Mouse (Mus musculus) retina, postnatal 1 day (tissue): ENCODE measurements around the gene Clrn1.
A peak's percentile ranks its signal among the peaks of the same experiment; 100 is the strongest.

Experiments used
- DNase-seq: peaks from one replicate; pipeline ENCODE4 v3.0.0-alpha.2; 2012

Gene Clrn1

DNA sequence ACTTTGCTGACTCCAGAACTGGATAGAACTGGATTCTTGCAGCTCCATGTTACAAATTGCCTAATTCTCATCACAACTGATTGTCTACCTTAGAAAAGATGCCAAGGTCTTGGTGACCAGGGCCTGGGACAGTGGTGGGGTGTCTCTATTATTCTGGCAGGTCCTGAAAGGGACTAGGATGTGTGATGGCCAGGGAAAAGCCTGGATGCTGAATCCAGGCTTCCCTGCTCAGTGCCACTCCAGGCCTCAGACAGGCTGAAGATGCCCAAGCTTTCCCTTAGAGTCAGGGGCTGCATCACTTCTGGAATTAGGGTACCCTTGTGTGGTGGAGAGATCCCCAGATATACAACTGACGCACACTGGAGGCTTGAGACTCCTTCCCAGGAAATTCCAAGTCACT lies 55.2 kb downstream of the Clrn1 start:
- DNase-seq = no peak

- DNase-seq = no peak
Measured at GRCm38 (mm10) chr3:58828366-58829153, 56.6 kb downstream of the Clrn1 start.

- peak; percentile 53 for DNase-seq
Measured at GRCm38 (mm10) chr3:58826266-58826665, 58.9 kb downstream of the Clrn1 start.

DNA sequence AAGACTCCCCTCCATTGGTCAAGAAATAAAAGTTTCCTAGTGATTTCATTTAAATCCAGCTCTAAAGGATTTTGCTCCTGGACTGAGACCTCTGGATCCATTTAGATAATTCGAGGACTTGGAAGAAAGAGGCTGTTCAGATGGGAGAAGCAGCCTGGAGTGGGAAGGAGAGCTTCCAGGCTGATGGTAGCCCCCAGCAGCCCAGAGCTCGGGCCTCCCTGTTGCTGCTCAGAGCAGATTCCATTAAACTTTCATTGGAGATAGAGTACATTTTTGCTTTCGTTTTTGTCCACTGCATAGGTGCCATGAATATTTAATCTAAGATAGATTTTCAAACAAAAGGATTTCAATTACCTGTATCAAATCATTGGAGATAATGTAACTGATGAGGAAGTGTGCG lies 62.9 kb downstream of the Clrn1 start, which contains the start of gene Mindy4b-ps:
Gene Mindy4b-ps (minus strand): TSS at position 101 of the 400 bp plus-strand sequence.
- no peak for DNase-seq

DNA sequence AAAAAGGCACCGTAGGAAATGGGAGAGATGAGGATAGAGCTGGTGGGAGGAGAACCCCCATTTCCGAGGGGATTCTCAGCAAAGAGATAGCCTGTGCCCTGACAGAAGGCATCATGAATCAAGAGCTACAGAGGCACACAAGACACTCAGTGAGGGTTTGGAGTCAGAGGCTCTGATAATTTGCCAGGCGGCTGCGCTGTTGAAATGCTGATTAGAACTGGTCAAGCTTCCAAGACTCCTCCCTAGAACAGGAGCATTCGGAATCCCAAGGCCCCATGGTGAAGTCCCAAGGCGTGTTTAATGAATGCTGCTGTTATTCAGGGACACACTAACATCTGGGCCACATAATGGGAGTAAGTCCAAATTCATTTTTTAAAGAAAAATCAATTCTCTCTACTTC lies 67.8 kb downstream of the Clrn1 start:
- no peak for DNase-seq

- no peak for DNase-seq
Measured at GRCm38 (mm10) chr3:58814191-58814590, 70.9 kb downstream of the Clrn1 start.

- no peak for DNase-seq
Measured at GRCm38 (mm10) chr3:58810353-58810752, 74.8 kb downstream of the Clrn1 start.

- DNase-seq = no peak
Measured at GRCm38 (mm10) chr3:58809111-58809915, 75.8 kb downstream of the Clrn1 start.

- no peak for DNase-seq
Measured at GRCm38 (mm10) chr3:58808636-58809035, 76.5 kb downstream of the Clrn1 start.

DNA sequence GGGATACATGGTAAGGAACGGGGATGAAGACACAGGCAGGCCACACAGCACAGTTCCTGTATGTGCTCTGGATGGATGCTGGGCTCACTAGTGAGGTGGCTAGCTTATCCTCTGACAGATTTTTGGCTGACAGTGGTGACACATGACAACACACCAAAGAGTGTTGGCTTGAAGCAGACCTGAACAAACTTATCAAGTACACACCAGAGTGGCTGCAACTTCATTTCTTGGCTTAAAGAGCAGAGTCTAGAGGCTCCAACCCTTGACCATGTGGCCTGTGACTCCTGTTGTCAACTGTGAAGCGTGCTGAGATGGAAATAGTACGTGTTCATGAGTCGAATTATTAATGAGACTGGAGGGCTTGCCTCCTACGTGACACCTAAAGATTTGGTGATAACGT lies 80.4 kb downstream of the Clrn1 start:
- DNase-seq = no peak

GRCm38 (mm10) chr3:58798676-58799075 lies 86.5 kb downstream of the Clrn1 start:
- no peak for DNase-seq

GRCm38 (mm10) chr3:58798245-58798644 lies 86.9 kb downstream of the Clrn1 start:
- DNase-seq = no peak
